Mouse (Mus musculus) ES-Bruce4 (cell line): ENCODE data around the gene Hspb7. TPM values are rescaled to one million over a fixed set of nuclear protein-coding genes. Genes with fewer than 3 reads are reported as not detected.

ENCODE experiments used
- H3K27ac ChIP-seq: 2 replicates; pipeline ENCODE4 v1.5.1; 2012; ENCODE audit warnings: low read length, inconsistent platforms; ENCODE audit not compliant: insufficient read depth
- H3K27me3 ChIP-seq: 2 replicates; pipeline ENCODE4 v1.6.1; 2012; ENCODE audit warnings: mild to moderate bottlenecking, low read length, inconsistent platforms; ENCODE audit not compliant: control insufficient read depth, poor library complexity, insufficient read depth, severe bottlenecking
- H3K36me3 ChIP-seq: 2 replicates; pipeline ENCODE4 v1.6.1; 2012; ENCODE audit warnings: inconsistent platforms, mild to moderate bottlenecking, low read length, moderate library complexity; ENCODE audit not compliant: control insufficient read depth, poor library complexity, insufficient read depth, severe bottlenecking
- H3K4me1 ChIP-seq: one replicate; pipeline ENCODE4 v1.8.1; 2011; ENCODE audit warnings: low read length; ENCODE audit not compliant: control insufficient read depth, insufficient read depth
- H3K4me3 ChIP-seq: 2 replicates; pipeline ENCODE4 v1.5.1; 2011; ENCODE audit warnings: low read depth, mild to moderate bottlenecking, low read length
- H3K9ac ChIP-seq: 2 replicates; pipeline ENCODE4 v1.6.1; 2012; ENCODE audit warnings: low read depth, mild to moderate bottlenecking, inconsistent platforms; ENCODE audit not compliant: poor library complexity, severe bottlenecking
- H3K9me3 ChIP-seq: replicated peaks from 2 replicates; pipeline ENCODE4 v1.6.1; 2012; ENCODE audit warnings: mild to moderate bottlenecking, low read length, inconsistent platforms; ENCODE audit not compliant: control insufficient read depth, poor library complexity, insufficient read depth, severe bottlenecking
- CTCF ChIP-seq: IDR thresholded peaks from one replicate; pipeline ENCODE4 v1.8.1; 2011; ENCODE audit warnings: low read depth, low read length
- EP300 ChIP-seq: IDR thresholded peaks from 2 replicates; pipeline ENCODE4 v1.6.1; 2011; ENCODE audit warnings: low read depth, low read length; ENCODE audit not compliant: insufficient read depth
- POLR2A ChIP-seq: IDR thresholded peaks from one replicate; pipeline ENCODE4 v1.8.1; 2011; ENCODE audit warnings: low read length; ENCODE audit not compliant: insufficient read depth
- polyA plus RNA-seq: library from polyadenylated mRNA; stranded (reverse); fragments of >200 nt; gene quantifications from 2 replicates; pipeline ENCODE4 v1.2.4, GENCODE M21; 2011; ENCODE audit warnings: low read depth; ENCODE audit not compliant: missing spikeins, insufficient read depth, insufficient read length

The Hspb7 gene
- polyA plus RNA-seq, 1 experiment = not detected

GRCm38 (mm10) chr4:141439083-141439803 lies 18.7 kb downstream of the Hspb7 start:
- 0 out of 2 replicates have a peak, but pooled peaks have one; percentile 40 for TF ChIP-seq EP300
- TF ChIP-seq POLR2A = no peak
- no peak for TF ChIP-seq CTCF
- H3K9me3 ChIP-seq = no peaks in the 10 kb centered on the region
- no peaks in the 10 kb centered on the region for H3K27me3 ChIP-seq
- H3K27ac ChIP-seq = no peak overlapping the region
- H3K9ac ChIP-seq = no peak overlapping the region
- H3K4me3 ChIP-seq = no peak overlapping the region
- peaks cover 10% of the 10 kb centered on the region for H3K4me1 ChIP-seq
- no peaks in the 10 kb centered on the region for H3K36me3 ChIP-seq

- no peak overlapping the region for H3K27ac ChIP-seq
- no peak overlapping the region for H3K4me3 ChIP-seq
- H3K36me3 ChIP-seq = no peaks in the 10 kb centered on the region
- H3K4me1 ChIP-seq = peaks cover 10% of the 10 kb centered on the region
- no peaks in the 10 kb centered on the region for H3K27me3 ChIP-seq
- H3K9ac ChIP-seq = no peak overlapping the region
- H3K9me3 ChIP-seq = no peaks in the 10 kb centered on the region
- peak; percentile 94 for TF ChIP-seq EP300
- no peak for TF ChIP-seq CTCF
These were observed 20.3 kb downstream of the Hspb7 start for GRCm38 (mm10) chr4:141440877-141441276.

- TF ChIP-seq CTCF = no peak
- TF ChIP-seq EP300 = no peak
- TF ChIP-seq POLR2A = no peak
- Histone ChIP-seq H3K27me3 (no peaks in the 10 kb centered on the region), H3K27ac (no peak overlapping the region), H3K4me3 (peak overlapping the region; percentile 94), H3K9ac (peak overlapping the region; percentile 86; the same call in 1 of the 2 replicates), H3K36me3 (no peaks in the 10 kb centered on the region), H3K9me3 (no peaks in the 10 kb centered on the region), H3K4me1 (peaks cover 10% of the 10 kb centered on the region)
These were observed 23.3 kb downstream of the Hspb7 start for GRCm38 (mm10) chr4:141443641-141444429.

- Histone ChIP-seq H3K4me1 (peaks cover 7% of the 10 kb centered on the region), H3K9ac (peak within 1 kb of the TSS; percentile 86), H3K27me3 (no peaks in the 10 kb centered on the region), H3K27ac (no peak within 1 kb of the TSS), H3K4me3 (peak within 1 kb of the TSS; percentile 94), H3K9me3 (no peaks in the 10 kb centered on the region), H3K36me3 (no peaks in the 10 kb centered on the region)
- TF ChIP-seq CTCF (no peak), POLR2A (no peak), EP300 (no peak)
These were observed 24.1 kb downstream of the Hspb7 start, which contains the start of gene Zbtb17 for GRCm38 (mm10) chr4:141444451-141445327. TSS of gene Zbtb17 (plus strand) at chr4:141444654.

GRCm38 (mm10) chr4:141445328-141445720 lies 24.7 kb downstream of the Hspb7 start:
- Histone ChIP-seq H3K9me3 (no peaks in the 10 kb centered on the region), H3K9ac (peak overlapping the region; percentile 86), H3K27ac (no peak overlapping the region), H3K36me3 (no peaks in the 10 kb centered on the region), H3K4me3 (peak overlapping the region; percentile 94), H3K27me3 (no peaks in the 10 kb centered on the region), H3K4me1 (peaks cover 4% of the 10 kb centered on the region)
- TF ChIP-seq EP300 = no peak
- no peak for TF ChIP-seq CTCF
- no peak for TF ChIP-seq POLR2A
